Mouse (Mus musculus) hindbrain, embryonic 12.5 days (tissue): ENCODE measurements around the gene Apobec3. TPM values are rescaled to one million over a fixed set of nuclear protein-coding genes. Genes with fewer than 3 reads are reported as not detected.
"Not testable (repeated sequence)": the region's sequence is repeated elsewhere in the genome, so short reads cannot be mapped to it uniquely, and the experiment has no call there.

ENCODE experiments used
- ATAC-seq: fragments of 200-750 bp; cut with Nextera tagmentation; 2 replicates; pipeline ENCODE4 v1.8.0; 2017; ENCODE audit warnings: moderate TSS enrichment; ENCODE audit not compliant: low FRiP score
- H3K27ac ChIP-seq: fragments of 300-500 bp; sonication (generic); 2 replicates; pipeline ENCODE4 v1.5.1; 2016; ENCODE audit warnings: mild to moderate bottlenecking
- H3K27me3 ChIP-seq: fragments of 300-500 bp; sonication (generic); 2 replicates; pipeline ENCODE4 v1.6.1; 2016; ENCODE audit warnings: mild to moderate bottlenecking
- H3K36me3 ChIP-seq: fragments of 300-500 bp; sonication (generic); 2 replicates; pipeline ENCODE4 v1.6.1; 2016; ENCODE audit warnings: mild to moderate bottlenecking
- H3K4me1 ChIP-seq: fragments of 300-500 bp; sonication (generic); 2 replicates; pipeline ENCODE4 v1.6.1; 2016
- H3K4me2 ChIP-seq: fragments of 300-500 bp; sonication (generic); replicated peaks from 2 replicates; pipeline ENCODE4 v1.6.1; 2016; ENCODE audit warnings: mild to moderate bottlenecking
- H3K4me3 ChIP-seq: fragments of 300-500 bp; sonication (generic); 2 replicates; pipeline ENCODE4 v1.5.1; 2016; ENCODE audit warnings: mild to moderate bottlenecking
- H3K9ac ChIP-seq: fragments of 300-500 bp; sonication (generic); 2 replicates; pipeline ENCODE4 v1.6.1; 2016; ENCODE audit warnings: mild to moderate bottlenecking, moderate library complexity
- H3K9me3 ChIP-seq: fragments of 300-500 bp; sonication (generic); replicated peaks from 2 replicates; pipeline ENCODE4 v1.6.1; 2016; ENCODE audit warnings: mild to moderate bottlenecking
- WGBS: fragments of 180-500 bp; shearing (Covaris S2); methylation state at CpG from one replicate; pipeline ENCODE4 v1.1.7; 2016; 5-methylcytosine and 5-hydroxymethylcytosine counted together
- polyA plus RNA-seq: library from polyadenylated mRNA; unstranded; fragments of >200 nt; fragmentation: Nextera tagmentation; extraction: Ambion mirVana; gene quantifications from 2 replicates; pipeline ENCODE4 v1.2.1, GENCODE M21; 2016

Apobec3 gene
- polyA plus RNA-seq, 1 experiment from 2014 or later = 8.6 TPM

DNA sequence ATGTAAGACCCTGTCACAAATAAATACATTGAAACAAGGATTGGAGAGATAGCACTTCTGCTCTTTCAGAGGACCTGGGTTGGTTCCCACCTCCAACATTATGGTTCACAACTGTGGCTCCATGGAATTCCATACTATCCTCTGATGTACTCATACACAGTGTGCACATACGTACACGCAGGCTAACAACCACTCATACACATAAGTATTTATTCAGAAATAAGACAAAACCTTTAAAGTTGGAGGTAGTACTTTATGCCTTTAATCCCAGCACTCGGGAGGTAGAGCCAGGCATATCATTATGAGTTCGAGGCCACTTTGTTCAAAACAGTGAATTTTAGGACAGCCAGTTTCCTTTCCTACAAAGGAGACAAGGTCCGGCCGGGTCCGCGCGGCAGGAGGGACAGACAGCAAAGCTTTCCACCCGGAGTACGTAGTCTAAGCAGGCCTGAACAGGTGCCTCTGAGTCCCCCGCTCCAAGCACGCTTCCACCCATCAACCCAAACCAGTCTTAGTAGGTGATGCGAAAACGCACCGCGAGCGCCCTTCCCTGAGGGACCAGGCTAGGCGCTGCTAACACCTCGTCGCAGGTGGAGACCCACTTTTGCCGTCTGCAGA lies 41.7 kb downstream of the Apobec3 start:
- no peaks in the 10 kb centered on the region for H3K36me3 ChIP-seq
- no peak overlapping the region for H3K27ac ChIP-seq
- H3K9me3 ChIP-seq = no peaks in the 10 kb centered on the region
- peaks cover 24% of the 10 kb centered on the region for H3K4me1 ChIP-seq
- 4% methylated on average over 22 of the region's 22 CpGs for WGBS
- no peak overlapping the region for H3K9ac ChIP-seq
- H3K27me3 ChIP-seq = peaks cover 53% of the 10 kb centered on the region
- peak overlapping the region; percentile 82 for H3K4me2 ChIP-seq
- H3K4me3 ChIP-seq = peak overlapping the region; percentile 62
- ATAC-seq = peak; percentile 38; the same call in 1 of the 2 replicates

DNA sequence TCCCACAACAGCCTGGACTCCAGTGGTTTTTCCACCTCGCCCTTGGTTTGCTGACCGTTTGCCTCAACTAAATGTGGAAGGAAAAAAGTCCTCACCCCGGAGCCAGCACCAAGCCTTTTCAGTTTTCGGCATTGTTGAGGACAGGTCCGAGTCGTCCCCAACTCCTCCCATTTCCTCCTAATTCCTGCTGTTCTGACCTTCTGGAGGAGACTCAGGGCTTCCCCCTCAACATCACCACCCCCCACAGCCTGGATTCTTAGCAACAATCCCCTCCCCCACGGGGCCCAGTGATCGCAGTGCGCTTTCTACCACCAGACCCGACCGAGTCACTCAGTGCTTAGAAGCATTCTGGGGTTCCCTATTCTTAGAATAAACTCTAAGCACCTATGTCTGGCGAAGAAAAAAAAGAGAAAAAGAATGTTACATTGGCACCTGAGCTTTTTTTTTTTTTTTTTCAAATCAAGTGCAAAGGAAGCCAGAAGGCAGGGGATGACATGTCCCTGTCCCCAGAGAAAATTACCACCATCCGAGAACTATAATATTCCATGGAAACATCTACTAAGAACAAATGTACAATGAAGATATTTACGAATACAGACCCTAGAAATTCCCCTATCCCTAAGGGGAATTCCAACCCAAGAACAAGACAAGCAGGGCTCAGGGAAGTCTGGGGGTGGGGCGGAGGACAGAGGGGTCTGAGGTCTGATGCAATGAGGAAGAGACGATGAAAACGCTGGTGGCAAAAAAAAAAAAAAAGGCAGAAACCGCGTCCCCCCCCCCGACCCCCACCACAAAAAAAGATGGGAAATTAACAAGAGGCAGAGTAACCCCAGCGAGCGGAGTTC lies 42.4 kb downstream of the Apobec3 start:
- peak overlapping the region; percentile 27; the same call in 1 of the 2 replicates for H3K9ac ChIP-seq

DNA sequence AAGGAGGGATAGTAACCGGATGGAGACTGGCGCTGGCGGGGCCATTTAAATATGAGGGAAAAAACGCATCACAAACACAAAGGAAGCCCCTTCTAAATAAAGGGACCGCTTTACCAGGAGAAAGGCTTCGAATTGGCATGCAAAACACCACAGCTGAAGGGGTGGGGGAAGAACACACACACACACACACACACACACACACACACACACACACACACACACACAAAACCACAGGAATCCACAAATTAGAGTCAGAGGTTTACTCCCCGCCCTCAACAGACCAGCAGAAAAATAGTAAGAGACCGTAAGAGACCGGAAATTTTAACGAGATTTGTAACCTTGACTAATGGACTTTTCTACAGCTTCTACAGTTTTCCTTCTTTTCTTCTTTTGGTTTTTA lies 43.3 kb downstream of the Apobec3 start:
- H3K4me3 ChIP-seq = no peak overlapping the region
- WGBS = 2% methylated on average over 10 of the region's 10 CpGs
- no peak overlapping the region for H3K27ac ChIP-seq
- peaks cover 48% of the 10 kb centered on the region for H3K27me3 ChIP-seq
- H3K36me3 ChIP-seq = no peaks in the 10 kb centered on the region
- ATAC-seq = no peak
- peak overlapping the region; percentile 82 for H3K4me2 ChIP-seq
- H3K9ac ChIP-seq = no peak overlapping the region
- peaks cover 22% of the 10 kb centered on the region for H3K4me1 ChIP-seq
- H3K9me3 ChIP-seq = no peaks in the 10 kb centered on the region

More for the DNA sequence above, 42.4 kb downstream of the Apobec3 start:
- Histone ChIP-seq H3K27ac (no peak overlapping the region), H3K27me3 (peaks cover 53% of the 10 kb centered on the region), H3K4me2 (peak overlapping the region; percentile 82), H3K4me3 (peak overlapping the region; percentile 12; the same call in 1 of the 2 replicates), H3K9me3 (no peaks in the 10 kb centered on the region), H3K4me1 (peaks cover 22% of the 10 kb centered on the region), H3K36me3 (no peaks in the 10 kb centered on the region)
- under 1% methylated on average over 22 of the region's 22 CpGs for WGBS
- 0 out of 2 replicates have a peak, but pooled peaks have one; percentile 52 for ATAC-seq

DNA sequence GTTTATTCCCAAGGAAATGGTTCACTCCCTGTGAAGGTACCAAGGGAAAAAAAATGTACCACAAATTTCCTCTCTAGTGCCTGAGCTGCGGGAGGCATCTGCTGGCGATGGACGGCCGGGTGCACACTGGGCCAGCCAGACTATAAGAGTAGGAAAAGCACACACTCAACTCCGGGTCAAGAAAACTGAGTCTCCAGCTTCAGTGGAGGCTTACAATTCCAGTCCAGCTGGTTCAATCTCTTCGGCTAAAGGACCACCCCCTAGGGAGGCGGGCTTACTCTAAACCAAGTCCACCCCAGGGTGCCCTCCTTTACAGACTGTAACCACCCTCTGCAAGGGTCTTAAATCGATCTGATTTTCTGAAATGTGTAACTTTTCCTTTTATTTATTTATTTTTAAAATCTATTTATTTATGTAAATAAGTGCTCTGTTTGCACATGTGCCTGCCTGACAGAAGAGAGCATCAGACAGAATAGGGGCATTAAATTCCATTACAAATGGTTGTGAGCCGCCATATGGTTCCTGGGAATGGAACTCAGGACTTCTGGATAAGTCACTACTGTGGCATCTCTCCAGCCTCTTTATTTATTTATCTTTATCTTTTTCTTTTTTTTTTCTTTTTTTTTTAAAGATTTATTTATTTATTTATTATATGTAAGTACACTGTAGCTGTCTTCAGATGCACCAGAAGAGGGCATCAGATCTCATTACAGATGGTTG lies 44.4 kb downstream of the Apobec3 start:
- Histone ChIP-seq H3K9ac (no peak overlapping the region), H3K4me2 (no peak overlapping the region), H3K9me3 (no peaks in the 10 kb centered on the region), H3K36me3 (no peaks in the 10 kb centered on the region), H3K4me3 (no peak overlapping the region), H3K4me1 (peaks cover 22% of the 10 kb centered on the region), H3K27me3 (peaks cover 41% of the 10 kb centered on the region), H3K27ac (no peak overlapping the region)
- no peak for ATAC-seq
- 27% methylated on average over 9 of the region's 9 CpGs for WGBS

DNA sequence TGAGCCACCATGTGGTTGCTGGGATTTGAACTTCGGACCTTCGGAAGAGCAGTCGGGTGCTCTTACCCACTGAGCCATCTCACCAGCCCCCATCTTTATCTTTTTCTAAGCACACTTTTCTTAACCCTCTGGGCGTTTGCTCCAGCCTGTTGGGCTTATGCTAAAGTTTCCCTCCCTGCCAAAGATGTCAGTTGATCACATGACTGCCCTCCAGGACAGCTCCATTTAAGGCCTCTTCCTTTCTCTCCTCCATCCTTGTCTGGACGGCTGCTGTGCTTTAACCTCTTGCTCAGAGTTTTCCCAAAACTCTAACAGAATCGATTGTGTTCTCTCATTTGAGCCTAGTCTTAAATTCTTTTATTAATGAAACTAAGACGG lies 44.9 kb downstream of the Apobec3 start:
- no peaks in the 10 kb centered on the region for H3K36me3 ChIP-seq
- no peak overlapping the region for H3K4me2 ChIP-seq
- peaks cover 22% of the 10 kb centered on the region for H3K4me1 ChIP-seq
- 69% methylated on average over 7 of the region's 7 CpGs for WGBS
- H3K9ac ChIP-seq = no peak overlapping the region
- no peaks in the 10 kb centered on the region for H3K9me3 ChIP-seq
- no peak for ATAC-seq
- no peak overlapping the region for H3K4me3 ChIP-seq
- H3K27ac ChIP-seq = no peak overlapping the region
- peaks cover 35% of the 10 kb centered on the region for H3K27me3 ChIP-seq

DNA sequence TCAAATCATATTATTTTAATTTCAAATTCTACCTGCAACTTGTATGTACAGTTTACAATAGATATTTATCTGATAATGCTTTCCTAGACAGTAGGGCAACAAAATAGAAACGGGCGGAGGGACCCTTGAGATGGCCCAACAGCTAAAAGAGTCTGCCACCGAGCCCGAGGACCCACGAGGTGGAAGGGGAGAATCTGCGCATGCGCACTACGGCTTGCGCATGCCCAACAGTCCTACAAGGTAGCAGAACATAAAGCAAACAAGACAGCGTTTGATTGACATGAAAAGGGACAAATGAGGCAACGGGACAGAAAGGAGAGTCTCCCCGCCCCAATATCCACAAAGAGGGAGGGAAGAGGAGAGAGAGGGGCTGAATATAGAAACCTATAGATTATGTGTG lies 47.6 kb downstream of the Apobec3 start:
- H3K4me2 ChIP-seq = no peak overlapping the region
- no peaks in the 10 kb centered on the region for H3K9me3 ChIP-seq
- H3K9ac ChIP-seq = no peak overlapping the region
- no peak for ATAC-seq
- H3K27ac ChIP-seq = no peak overlapping the region
- 89% methylated on average over 12 of the region's 12 CpGs for WGBS
- H3K4me3 ChIP-seq = no peak overlapping the region
- H3K4me1 ChIP-seq = peaks cover 10% of the 10 kb centered on the region
- H3K27me3 ChIP-seq = peaks cover 10% of the 10 kb centered on the region; the same call in 1 of the 2 replicates
- no peaks in the 10 kb centered on the region for H3K36me3 ChIP-seq

DNA sequence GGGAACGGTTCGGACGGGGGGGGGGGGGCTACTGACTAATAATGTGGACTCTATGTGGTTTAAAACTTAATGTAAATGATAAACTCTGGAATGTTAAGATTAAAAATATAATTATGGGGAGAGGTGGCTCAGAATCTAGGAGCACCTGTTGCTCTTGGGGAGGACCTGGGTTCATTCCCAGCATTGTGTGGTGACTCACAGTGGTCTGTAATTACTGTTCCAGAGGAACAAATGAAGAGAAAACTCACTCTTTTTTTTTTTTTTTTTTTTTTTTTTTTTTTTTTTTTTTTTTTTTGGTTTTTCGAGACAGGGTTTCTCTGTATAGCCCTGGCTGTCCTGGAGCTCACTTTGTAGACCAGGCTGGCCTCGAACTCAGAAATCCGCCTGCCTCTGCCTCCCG lies 48.0 kb downstream of the Apobec3 start:
- WGBS = 83% methylated on average over 5 of the region's 7 CpGs
- H3K27ac ChIP-seq = not testable (repeated sequence)

DNA sequence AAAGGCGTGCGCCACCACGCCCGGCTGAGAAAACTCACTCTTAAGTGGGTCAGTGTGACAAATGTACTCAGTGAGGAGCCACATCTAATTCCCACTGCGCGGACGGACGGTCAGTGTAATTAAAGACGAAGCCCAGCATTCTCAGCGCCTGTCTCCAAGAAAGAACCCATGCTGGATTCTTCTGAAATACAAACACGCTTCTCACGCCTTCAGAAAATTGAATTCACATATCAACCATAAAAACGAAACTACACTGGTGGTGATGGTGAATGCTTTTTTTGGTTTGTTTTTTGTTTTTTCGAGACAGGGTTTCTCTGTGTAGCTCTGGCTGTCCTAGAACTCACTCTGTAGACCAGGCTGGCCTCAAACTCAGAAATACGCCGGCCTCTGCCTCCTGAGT lies 48.5 kb downstream of the Apobec3 start:
- no peaks in the 10 kb centered on the region for H3K36me3 ChIP-seq
- no peaks in the 10 kb centered on the region for H3K9me3 ChIP-seq
- ATAC-seq = no peak
- peaks cover 5% of the 10 kb centered on the region; the same call in 1 of the 2 replicates for H3K4me1 ChIP-seq
- no peak overlapping the region for H3K27ac ChIP-seq
- H3K27me3 ChIP-seq = peaks cover 8% of the 10 kb centered on the region; the same call in 1 of the 2 replicates
- H3K4me2 ChIP-seq = no peak overlapping the region
- 89% methylated on average over 16 of the region's 16 CpGs for WGBS
- no peak overlapping the region for H3K9ac ChIP-seq
- no peak overlapping the region for H3K4me3 ChIP-seq

More for the DNA sequence above, 48.0 kb downstream of the Apobec3 start:
- not testable (repeated sequence) for H3K36me3 ChIP-seq, ATAC-seq, H3K9ac ChIP-seq, H3K4me3 ChIP-seq, H3K4me1 ChIP-seq, H3K9me3 ChIP-seq, H3K4me2 ChIP-seq
- H3K27me3 ChIP-seq = peaks cover 10% of the 10 kb centered on the region; the same call in 1 of the 2 replicates

DNA sequence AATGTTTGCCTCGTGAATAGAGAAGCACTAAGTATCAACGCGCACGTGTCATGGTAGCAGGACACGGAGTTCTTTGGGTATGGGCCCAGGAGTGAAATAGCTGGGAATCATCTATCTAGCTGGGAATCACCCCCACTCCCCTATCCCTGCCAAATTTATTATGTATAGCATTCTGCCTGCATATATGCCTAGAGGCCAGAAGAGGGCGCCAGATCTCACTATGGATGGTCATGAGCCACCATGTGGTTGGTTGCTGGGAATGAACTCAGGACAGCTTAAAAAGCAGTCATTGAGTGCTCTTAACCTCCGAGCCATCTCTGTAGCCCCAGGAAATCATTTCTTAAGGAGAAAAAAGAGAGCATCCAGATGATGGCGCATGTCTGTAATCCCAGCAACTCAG lies 49.5 kb downstream of the Apobec3 start:
- ATAC-seq = no peak
- Histone ChIP-seq H3K4me2 (no peak overlapping the region), H3K27ac (no peak overlapping the region), H3K9me3 (no peaks in the 10 kb centered on the region), H3K4me3 (no peak overlapping the region), H3K4me1 (no peaks in the 10 kb centered on the region), H3K27me3 (0 out of 2 replicates have a peak, but pooled peaks cover 3% of the 10 kb centered on the region), H3K36me3 (no peaks in the 10 kb centered on the region), H3K9ac (no peak overlapping the region)
- 24% methylated on average over 8 of the region's 8 CpGs for WGBS

DNA sequence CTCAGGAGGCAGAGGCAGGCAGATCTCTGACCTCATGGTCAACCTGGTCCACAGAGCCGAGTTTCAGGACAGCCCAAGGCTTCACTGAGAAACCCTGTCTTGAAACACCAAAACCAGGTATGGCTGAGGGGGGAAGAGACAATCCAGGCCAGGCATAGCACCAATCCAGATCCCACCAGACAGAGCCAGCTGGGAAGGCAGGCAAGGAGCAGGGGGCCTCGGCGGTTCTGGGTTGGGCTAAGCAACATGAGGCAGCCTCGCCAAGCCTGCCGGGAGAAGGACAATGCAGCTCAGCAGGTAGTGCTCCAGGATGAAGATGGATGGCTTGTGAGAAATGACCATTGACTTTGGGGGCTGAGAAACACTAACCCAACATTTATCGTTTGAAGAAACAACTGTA lies 51.1 kb downstream of the Apobec3 start:
- H3K9ac ChIP-seq = no peak overlapping the region
- H3K9me3 ChIP-seq = no peaks in the 10 kb centered on the region
- WGBS = 67% methylated on average over 6 of the region's 6 CpGs
- 0 out of 2 replicates have a peak, but pooled peaks cover 3% of the 10 kb centered on the region for H3K27me3 ChIP-seq
- no peaks in the 10 kb centered on the region for H3K36me3 ChIP-seq
- no peak overlapping the region for H3K27ac ChIP-seq
- no peak for ATAC-seq
- no peak overlapping the region for H3K4me2 ChIP-seq
- H3K4me3 ChIP-seq = no peak overlapping the region
- H3K4me1 ChIP-seq = no peaks in the 10 kb centered on the region

DNA sequence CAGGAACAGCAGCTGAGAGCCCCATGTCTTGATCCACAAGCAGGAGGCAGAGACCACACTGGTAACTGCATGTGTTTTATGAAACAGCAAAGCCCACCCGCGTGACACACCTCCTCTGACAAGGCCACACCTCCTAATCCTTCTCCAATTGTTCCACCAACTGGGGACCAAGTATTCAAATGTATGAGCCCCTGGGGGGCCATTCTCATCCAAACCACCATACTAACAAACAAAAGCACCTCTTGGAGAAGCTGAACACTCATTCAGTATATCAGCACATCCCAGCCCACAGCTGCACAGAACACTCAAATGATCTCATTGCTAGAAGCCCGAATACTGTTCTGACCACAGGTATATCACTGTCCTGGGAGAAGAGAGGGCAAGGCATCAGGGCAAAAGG lies 52.1 kb downstream of the Apobec3 start:
- Histone ChIP-seq H3K9ac (no peak overlapping the region), H3K27me3 (no peaks in the 10 kb centered on the region)
- 77% methylated on average over 3 of the region's 3 CpGs for WGBS

DNA sequence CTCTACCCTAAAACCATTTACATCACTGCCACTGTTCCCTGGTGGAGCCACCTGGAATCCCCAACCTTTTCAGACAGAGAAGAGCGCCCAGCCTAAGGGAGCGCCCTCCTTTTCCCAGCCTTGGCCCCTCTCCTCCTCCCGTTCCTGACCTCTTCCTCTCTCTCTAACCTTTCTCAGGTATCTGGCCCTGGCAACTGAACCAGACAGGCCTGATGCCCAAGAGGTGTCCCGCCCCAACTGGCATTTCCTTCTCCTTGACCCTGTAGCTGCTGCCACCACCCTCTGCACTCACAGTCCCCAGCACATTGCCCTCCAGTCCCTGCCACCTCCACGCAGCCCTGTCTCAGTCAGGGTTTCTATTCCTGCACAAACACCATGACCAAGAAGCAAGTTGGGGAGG lies 53.5 kb downstream of the Apobec3 start:
- no peak overlapping the region for H3K4me3 ChIP-seq
- no peak overlapping the region for H3K9ac ChIP-seq
- 75% methylated on average over 5 of the region's 5 CpGs for WGBS
- H3K4me2 ChIP-seq = no peak overlapping the region
- H3K9me3 ChIP-seq = no peaks in the 10 kb centered on the region
- ATAC-seq = no peak
- no peaks in the 10 kb centered on the region for H3K36me3 ChIP-seq
- H3K4me1 ChIP-seq = peaks cover 6% of the 10 kb centered on the region
- no peaks in the 10 kb centered on the region for H3K27me3 ChIP-seq
- H3K27ac ChIP-seq = no peak overlapping the region

More for the DNA sequence above, 52.1 kb downstream of the Apobec3 start:
- no peak overlapping the region for H3K27ac ChIP-seq
- no peaks in the 10 kb centered on the region for H3K4me1 ChIP-seq
- H3K4me3 ChIP-seq = no peak overlapping the region
- H3K36me3 ChIP-seq = no peaks in the 10 kb centered on the region
- ATAC-seq = no peak
- H3K9me3 ChIP-seq = no peaks in the 10 kb centered on the region
- no peak overlapping the region for H3K4me2 ChIP-seq
